Mouse (Mus musculus) midbrain, embryonic 11.5 days (tissue): ENCODE data around the gene Tbc1d1. TPM values are rescaled to one million over a fixed set of nuclear protein-coding genes. Genes with fewer than 3 reads are reported as not detected.

ENCODE experiments used
- ATAC-seq: fragments of 200-750 bp; cut with Nextera tagmentation; 2 replicates; pipeline ENCODE4 v1.8.0; 2017; ENCODE audit warnings: moderate TSS enrichment, moderate library complexity; ENCODE audit not compliant: low FRiP score
- DNase-seq: peaks from one replicate; pipeline ENCODE4 v3.0.0; 2015; ENCODE audit warnings: low spot score; ENCODE audit errors: missing footprints
- H3K27ac ChIP-seq: fragments of 300-500 bp; sonication (generic); 2 replicates; pipeline ENCODE4 v1.5.1; 2014; ENCODE audit warnings: low read depth, low read length
- H3K27me3 ChIP-seq: fragments of 300-500 bp; sonication (generic); 2 replicates; pipeline ENCODE4 v1.6.1; 2014; ENCODE audit warnings: mild to moderate bottlenecking, low read length, moderate library complexity, mixed read lengths; ENCODE audit not compliant: control insufficient read depth, insufficient read depth
- H3K36me3 ChIP-seq: fragments of 300-500 bp; sonication (generic); 2 replicates; pipeline ENCODE4 v1.6.1; 2014; ENCODE audit warnings: mild to moderate bottlenecking, low read length, moderate library complexity, mixed read lengths; ENCODE audit not compliant: control insufficient read depth, insufficient read depth
- H3K4me1 ChIP-seq: fragments of 300-500 bp; sonication (generic); 2 replicates; pipeline ENCODE4 v1.6.1; 2014; ENCODE audit warnings: low read length; ENCODE audit not compliant: control insufficient read depth, insufficient read depth
- H3K4me2 ChIP-seq: fragments of 300-500 bp; sonication (generic); 2 replicates; pipeline ENCODE4 v1.6.1; 2014; ENCODE audit warnings: mild to moderate bottlenecking, moderate library complexity
- H3K4me3 ChIP-seq: fragments of 300-500 bp; sonication (generic); 2 replicates; pipeline ENCODE4 v1.5.1; 2014; ENCODE audit warnings: low read depth, low read length
- H3K9ac ChIP-seq: fragments of 300-500 bp; sonication (generic); 2 replicates; pipeline ENCODE4 v1.6.1; 2014; ENCODE audit warnings: low read length
- H3K9me3 ChIP-seq: fragments of 300-500 bp; sonication (generic); 2 replicates; pipeline ENCODE4 v1.6.1; 2016; ENCODE audit warnings: low read length; ENCODE audit not compliant: control insufficient read depth
- WGBS: fragments of 180-500 bp; shearing (Covaris S2); extraction: QIAGEN DNeasy Blood & Tissue Kit; methylation state at CpG from one replicate; pipeline ENCODE4 v1.1.7; 2014; 5-methylcytosine and 5-hydroxymethylcytosine counted together
- polyA plus RNA-seq: library from polyadenylated mRNA; unstranded; fragments of >200 nt; fragmentation: Nextera tagmentation; extraction: Ambion mirVana; gene quantifications from 2 replicates; pipeline ENCODE4 v1.2.1, GENCODE M21; 2014

Tbc1d1 gene
- polyA plus RNA-seq, 1 experiment from 2014 or later, result 21.0 TPM

GRCm38 (mm10) chr5:64242795-64243455, 86.8 kb downstream of the Tbc1d1 start:
- H3K4me2 ChIP-seq, result no peak overlapping the region

GRCm38 (mm10) chr5:64243666-64244065, 87.6 kb downstream of the Tbc1d1 start:
- ATAC-seq, result no peak
- no peaks in the 10 kb centered on the region for H3K27me3 ChIP-seq
- H3K36me3 ChIP-seq, result no peaks in the 10 kb centered on the region
- no peak overlapping the region for H3K4me2 ChIP-seq
- H3K4me1 ChIP-seq, result peaks cover 15% of the 10 kb centered on the region
- no peak overlapping the region for H3K27ac ChIP-seq
- no peak overlapping the region for H3K4me3 ChIP-seq
- no peaks in the 10 kb centered on the region for H3K9me3 ChIP-seq
- WGBS, result 36% methylated on average over 6 of the region's 6 CpGs
- no peak overlapping the region for H3K9ac ChIP-seq
- DNase-seq, result no peak

More at GRCm38 (mm10) chr5:64242795-64243455, 86.8 kb downstream of the Tbc1d1 start:
- no peak for DNase-seq
- Histone ChIP-seq H3K4me3 (no peak overlapping the region), H3K27me3 (no peaks in the 10 kb centered on the region), H3K27ac (no peak overlapping the region), H3K4me1 (peaks cover 15% of the 10 kb centered on the region), H3K36me3 (no peaks in the 10 kb centered on the region), H3K9ac (no peak overlapping the region), H3K9me3 (no peaks in the 10 kb centered on the region)
- no peak; the same call in 1 of the 2 replicates for ATAC-seq
- WGBS, result 62% methylated on average over 9 of the region's 9 CpGs

GRCm38 (mm10) chr5:64244283-64244682, 88.2 kb downstream of the Tbc1d1 start:
- Histone ChIP-seq H3K27me3 (no peaks in the 10 kb centered on the region), H3K9me3 (no peaks in the 10 kb centered on the region), H3K9ac (no peak overlapping the region), H3K4me1 (peaks cover 15% of the 10 kb centered on the region), H3K4me3 (no peak overlapping the region), H3K27ac (no peak overlapping the region), H3K36me3 (no peaks in the 10 kb centered on the region), H3K4me2 (no peak overlapping the region)
- WGBS, result 30% methylated on average over 3 of the region's 3 CpGs
- DNase-seq, result no peak
- no peak for ATAC-seq

GRCm38 (mm10) chr5:64244745-64245144, 88.6 kb downstream of the Tbc1d1 start:
- 11% methylated on average over 5 of the region's 5 CpGs for WGBS
- ATAC-seq (no peak), DNase-seq (no peak)
- Histone ChIP-seq H3K27me3 (no peaks in the 10 kb centered on the region), H3K9ac (no peak overlapping the region), H3K27ac (no peak overlapping the region), H3K36me3 (no peaks in the 10 kb centered on the region), H3K4me2 (no peak overlapping the region), H3K4me3 (no peak overlapping the region), H3K9me3 (no peaks in the 10 kb centered on the region), H3K4me1 (peaks cover 15% of the 10 kb centered on the region)

GRCm38 (mm10) chr5:64251435-64251834, 95.3 kb downstream of the Tbc1d1 start:
- H3K4me3 ChIP-seq, result no peak overlapping the region
- no peak overlapping the region for H3K4me2 ChIP-seq
- H3K9ac ChIP-seq, result no peak overlapping the region
- peaks cover 9% of the 10 kb centered on the region; the same call in 1 of the 2 replicates for H3K4me1 ChIP-seq
- H3K9me3 ChIP-seq, result no peaks in the 10 kb centered on the region
- DNase-seq, result no peak
- ATAC-seq, result no peak
- no peaks in the 10 kb centered on the region for H3K27me3 ChIP-seq
- no peaks in the 10 kb centered on the region for H3K36me3 ChIP-seq
- no peak overlapping the region for H3K27ac ChIP-seq
- WGBS, result 77% methylated on average over 5 of the region's 5 CpGs

- no peak for ATAC-seq
- Histone ChIP-seq H3K4me3 (no peak overlapping the region), H3K4me1 (peaks cover 9% of the 10 kb centered on the region; the same call in 1 of the 2 replicates), H3K27ac (no peak overlapping the region), H3K9ac (no peak overlapping the region), H3K4me2 (no peak overlapping the region), H3K9me3 (no peaks in the 10 kb centered on the region), H3K36me3 (no peaks in the 10 kb centered on the region), H3K27me3 (no peaks in the 10 kb centered on the region)
- DNase-seq, result no peak
- 29% methylated on average over 3 of the region's 3 CpGs for WGBS
Measured at GRCm38 (mm10) chr5:64254278-64254677, 98.2 kb downstream of the Tbc1d1 start.

- ATAC-seq (no peak), DNase-seq (no peak)
- Histone ChIP-seq H3K9me3 (no peaks in the 10 kb centered on the region), H3K4me1 (peaks cover 9% of the 10 kb centered on the region; the same call in 1 of the 2 replicates), H3K9ac (no peak overlapping the region), H3K27ac (no peak overlapping the region), H3K4me3 (no peak overlapping the region), H3K27me3 (no peaks in the 10 kb centered on the region), H3K36me3 (no peaks in the 10 kb centered on the region), H3K4me2 (no peak overlapping the region)
- WGBS, result 25% methylated on average over 6 of the region's 6 CpGs
Measured at GRCm38 (mm10) chr5:64254988-64255387, 98.9 kb downstream of the Tbc1d1 start.

GRCm38 (mm10) chr5:64263348-64263747, 107.2 kb downstream of the Tbc1d1 start:
- no peak overlapping the region for H3K4me3 ChIP-seq
- WGBS, result 83% methylated on average over 11 of the region's 11 CpGs
- no peaks in the 10 kb centered on the region for H3K9me3 ChIP-seq
- H3K9ac ChIP-seq, result no peak overlapping the region
- no peaks in the 10 kb centered on the region for H3K27me3 ChIP-seq
- DNase-seq (no peak), ATAC-seq (no peak)
- no peaks in the 10 kb centered on the region for H3K4me1 ChIP-seq
- H3K36me3 ChIP-seq, result peaks cover 3% of the 10 kb centered on the region; the same call in 1 of the 2 replicates
- no peak overlapping the region for H3K4me2 ChIP-seq
- no peak overlapping the region for H3K27ac ChIP-seq

- no peak for ATAC-seq
- H3K27ac ChIP-seq, result no peak overlapping the region
- no peaks in the 10 kb centered on the region for H3K27me3 ChIP-seq
Measured at GRCm38 (mm10) chr5:64263898-64264478, 107.9 kb downstream of the Tbc1d1 start.

More at GRCm38 (mm10) chr5:64263898-64264478, 107.9 kb downstream of the Tbc1d1 start:
- no peak for DNase-seq
- peaks cover 3% of the 10 kb centered on the region; the same call in 1 of the 2 replicates for H3K36me3 ChIP-seq
- no peak overlapping the region for H3K9ac ChIP-seq
- no peak overlapping the region for H3K4me2 ChIP-seq
- no peaks in the 10 kb centered on the region for H3K4me1 ChIP-seq
- H3K4me3 ChIP-seq, result no peak overlapping the region
- no peaks in the 10 kb centered on the region for H3K9me3 ChIP-seq
- WGBS, result 84% methylated on average over 13 of the region's 13 CpGs
